Mouse (Mus musculus) liver (tissue): ENCODE data around the gene Plekhg5.
A peak's percentile ranks its signal among the peaks of the same experiment; 100 is the strongest.

Experiments used
- DNase-seq: peaks from one replicate; pipeline ENCODE4 v3.0.0-alpha.2; 2020; ENCODE audit warnings: mixed read lengths

Plekhg5 gene

DNA sequence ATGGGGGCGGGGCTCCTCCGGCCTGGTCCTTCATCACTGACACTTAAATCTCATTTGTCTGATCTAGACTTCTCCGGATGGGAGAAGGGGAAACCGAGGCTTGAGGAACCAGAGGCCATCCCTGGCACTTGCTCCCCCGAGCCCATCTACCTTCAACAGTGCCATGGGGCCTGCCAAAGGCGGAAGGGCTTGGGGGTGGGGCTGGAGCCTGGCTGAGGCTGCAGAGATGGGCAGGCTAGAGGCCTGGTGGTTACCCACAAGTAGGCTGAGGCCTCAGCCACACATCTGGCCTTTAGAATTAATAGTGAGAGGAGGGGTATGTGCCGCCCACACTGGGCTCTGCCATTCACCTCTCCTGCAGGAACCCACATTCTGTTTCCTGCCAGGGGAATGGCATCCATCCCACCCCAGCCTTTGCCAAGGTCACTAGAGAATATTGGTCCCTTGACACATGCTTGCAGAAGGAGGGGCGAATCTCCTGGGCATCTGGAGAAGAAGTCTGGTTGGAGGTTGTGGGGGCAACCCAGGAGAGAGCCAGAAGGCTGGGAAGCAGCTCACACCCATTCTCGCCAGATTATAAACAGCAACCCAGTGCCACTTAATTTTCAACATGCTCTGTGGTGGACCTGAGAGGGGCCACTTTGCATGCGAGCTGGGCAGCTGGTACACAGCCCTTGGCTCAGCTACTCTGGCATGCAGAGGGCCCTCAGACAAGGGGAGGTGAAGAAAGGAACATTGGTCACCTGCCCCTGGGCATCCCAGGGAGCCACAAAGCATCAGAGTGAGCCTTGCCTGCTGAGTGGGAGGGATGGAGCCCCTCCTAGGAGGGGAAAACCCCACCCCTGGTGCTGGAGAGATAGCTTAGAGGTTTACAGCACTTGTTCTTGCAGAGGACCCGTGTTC lies 1.6 kb upstream of the Plekhg5 start:
- no peak for DNase-seq

DNA sequence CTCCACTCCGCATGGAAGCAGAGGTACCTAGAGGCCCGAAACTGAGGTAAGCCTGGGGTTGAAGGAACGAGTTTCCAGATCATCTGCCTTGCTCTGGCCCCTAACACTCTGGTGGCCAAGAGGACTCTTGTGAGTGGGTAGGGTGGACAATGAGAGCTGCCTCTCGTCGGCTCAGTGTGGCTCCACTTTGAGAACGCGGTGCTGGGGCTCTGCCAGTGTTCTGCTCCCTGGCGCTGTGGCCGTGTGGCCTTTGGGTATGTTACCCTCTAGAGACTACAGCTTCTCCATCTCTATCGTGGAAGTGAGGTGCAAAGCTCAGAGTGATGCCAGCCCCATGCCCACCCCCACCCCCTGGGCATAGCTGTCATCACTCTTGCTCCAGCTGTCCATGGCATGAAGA lies 357 bp downstream of the Plekhg5 start:
- DNase-seq = no peak

- DNase-seq = no peak
Observed at GRCm38 (mm10) chr4:152073715-152074114, 1.4 kb downstream of the Plekhg5 start.

GRCm38 (mm10) chr4:152074548-152074947 lies 2.2 kb downstream of the Plekhg5 start:
- DNase-seq = no peak

- no peak for DNase-seq
Observed at GRCm38 (mm10) chr4:152077191-152077590, 4.9 kb downstream of the Plekhg5 start.

DNA sequence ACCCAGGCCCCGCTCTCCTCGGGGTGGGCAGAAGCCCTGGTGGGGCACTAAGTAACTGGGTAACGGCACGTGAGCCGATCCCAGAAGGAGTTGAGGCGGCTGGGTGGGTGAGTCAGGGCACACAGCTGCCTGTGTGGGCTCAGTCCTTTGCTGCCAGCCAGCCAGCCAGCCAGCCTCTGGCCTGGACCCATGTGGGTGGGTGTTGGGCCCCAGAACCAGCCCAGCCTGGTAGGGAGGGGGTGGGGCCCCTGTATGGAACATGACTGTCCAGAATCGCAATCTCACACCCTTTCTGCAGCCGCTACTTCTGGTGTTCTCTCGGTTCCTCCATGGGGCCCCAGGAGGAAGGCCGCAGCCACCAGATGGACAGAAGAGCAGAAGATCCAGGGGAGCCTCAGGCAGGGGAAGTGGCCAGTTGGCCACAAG lies 5.8 kb downstream of the Plekhg5 start:
- DNase-seq = no peak

DNA sequence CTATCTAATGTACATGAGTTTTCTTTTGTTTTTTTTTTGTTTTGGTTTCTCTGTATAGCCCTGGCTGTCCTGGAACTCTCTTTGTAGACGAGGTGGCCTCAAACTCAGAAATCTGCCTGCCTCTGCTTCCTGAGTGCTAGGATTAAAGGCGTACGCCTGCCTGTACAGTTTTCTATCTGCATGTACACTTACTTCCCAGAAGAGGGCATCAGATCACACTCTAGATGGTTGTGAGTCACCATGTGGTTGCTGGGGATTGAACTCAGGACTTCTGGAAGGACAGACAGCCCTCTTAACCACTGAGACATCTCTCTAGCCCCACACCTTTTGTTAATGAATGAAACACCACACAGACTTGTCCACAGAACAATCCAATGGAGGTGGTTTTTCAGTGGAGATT lies 7.0 kb downstream of the Plekhg5 start:
- DNase-seq = no peak

GRCm38 (mm10) chr4:152079931-152080330 lies 7.6 kb downstream of the Plekhg5 start:
- DNase-seq = no peak

GRCm38 (mm10) chr4:152083611-152084220 lies 11.4 kb downstream of the Plekhg5 start:
- DNase-seq = no peak

- DNase-seq = no peak
Observed at GRCm38 (mm10) chr4:152084616-152085015, 12.3 kb downstream of the Plekhg5 start.

DNA sequence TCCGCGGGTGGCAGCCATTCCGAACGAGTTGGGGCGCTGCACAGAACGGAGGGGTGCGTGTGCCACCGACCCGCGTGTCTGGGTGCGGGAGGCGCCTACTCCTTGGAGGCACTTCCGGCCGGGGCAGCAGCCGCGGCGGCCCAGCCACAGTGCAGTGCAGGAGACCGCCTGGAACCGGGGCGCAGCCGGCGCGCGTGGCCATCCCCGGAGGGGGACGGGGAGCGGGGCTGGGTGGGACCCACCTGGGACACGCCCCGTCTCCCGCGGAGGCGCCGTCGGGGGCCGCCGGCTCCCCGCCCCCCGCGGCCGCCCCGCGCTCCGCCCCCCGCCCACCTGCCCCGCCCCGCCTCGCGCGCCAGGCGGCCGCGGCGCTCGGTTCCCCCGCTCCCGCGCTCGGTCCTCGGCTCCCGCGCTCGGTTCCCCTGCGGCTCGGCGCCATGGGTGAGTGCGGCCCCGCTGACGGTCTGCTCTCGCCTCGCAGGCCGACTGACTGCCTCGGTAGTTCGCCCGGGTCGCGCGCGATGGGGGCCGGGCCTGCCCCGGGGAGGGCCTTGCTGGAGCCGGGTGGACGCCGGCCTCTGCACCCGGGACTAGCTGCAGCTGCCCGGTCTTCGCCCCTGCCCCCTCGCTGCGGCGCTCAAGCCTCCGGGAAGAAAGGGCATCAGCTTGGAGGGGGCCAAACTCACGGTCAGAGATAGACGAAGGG lies 14.4 kb downstream of the Plekhg5 start:
- DNase-seq = peak; percentile 83

DNA sequence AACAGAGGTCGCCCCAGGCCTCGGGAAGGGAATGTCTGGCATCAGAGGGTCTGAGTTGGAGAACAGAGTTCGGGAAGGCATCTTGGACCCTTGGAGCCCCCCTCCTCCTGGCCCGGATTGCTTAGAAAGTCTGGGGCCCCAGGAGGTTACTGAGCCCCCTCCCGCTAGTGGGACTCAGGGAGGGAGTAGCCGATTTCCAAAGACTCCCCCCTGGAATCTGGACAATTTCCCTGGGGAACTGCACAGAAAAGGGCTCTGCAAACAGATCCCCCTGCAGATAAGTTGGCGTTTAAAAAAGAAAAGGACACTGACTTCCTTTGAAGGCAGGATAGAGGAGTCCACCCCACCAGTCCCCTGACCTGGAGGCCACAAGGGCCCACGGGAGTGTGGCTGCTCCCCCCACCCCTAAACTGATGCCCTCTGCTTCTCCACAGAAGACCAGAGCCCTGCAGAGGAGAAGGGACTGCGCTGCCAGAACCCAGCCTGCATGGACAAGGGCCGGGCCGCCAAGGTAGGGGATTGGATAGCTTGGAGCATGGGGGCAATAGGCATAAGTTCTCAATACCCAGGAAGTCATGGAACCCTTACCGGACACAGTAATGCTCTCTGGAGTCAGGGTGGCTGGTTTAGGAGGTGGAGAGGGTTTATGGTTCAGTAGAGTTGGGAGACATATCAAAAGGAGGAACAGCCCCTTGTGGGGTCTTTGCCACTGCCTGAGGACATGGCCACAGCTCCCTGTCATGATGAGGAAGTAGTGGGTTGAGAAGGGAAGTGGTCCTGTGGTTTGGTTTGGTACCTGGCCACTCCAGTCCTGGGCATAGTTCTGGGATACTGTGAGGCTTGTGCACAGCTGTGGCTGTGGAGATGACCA lies 15.1 kb downstream of the Plekhg5 start:
- no peak for DNase-seq

DNA sequence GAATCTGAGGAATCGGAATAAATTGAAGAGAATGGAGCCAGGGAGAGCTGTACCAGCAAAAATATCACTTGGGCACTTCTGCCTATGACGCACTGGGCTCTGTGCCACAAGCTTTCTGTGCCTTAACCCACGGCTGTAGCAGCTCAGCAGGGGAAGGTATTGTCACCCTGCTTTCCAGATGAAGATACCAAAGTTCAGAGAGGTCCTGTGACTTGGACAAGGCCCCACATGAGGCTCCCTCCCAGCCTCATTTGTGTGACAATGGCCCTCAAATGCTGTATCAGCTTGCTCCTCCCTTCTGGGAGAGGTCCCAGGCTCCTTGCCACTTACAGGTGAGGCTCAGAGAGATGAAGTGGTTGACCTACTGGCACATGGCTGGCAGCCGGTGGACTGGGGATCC lies 15.8 kb downstream of the Plekhg5 start:
- no peak for DNase-seq

- DNase-seq = no peak
Observed at GRCm38 (mm10) chr4:152088556-152089120, 16.3 kb downstream of the Plekhg5 start.

- DNase-seq = no peak
Observed at GRCm38 (mm10) chr4:152090191-152090590, 17.9 kb downstream of the Plekhg5 start.

GRCm38 (mm10) chr4:152092751-152093293 lies 20.5 kb downstream of the Plekhg5 start:
- DNase-seq = peak; percentile 93

DNA sequence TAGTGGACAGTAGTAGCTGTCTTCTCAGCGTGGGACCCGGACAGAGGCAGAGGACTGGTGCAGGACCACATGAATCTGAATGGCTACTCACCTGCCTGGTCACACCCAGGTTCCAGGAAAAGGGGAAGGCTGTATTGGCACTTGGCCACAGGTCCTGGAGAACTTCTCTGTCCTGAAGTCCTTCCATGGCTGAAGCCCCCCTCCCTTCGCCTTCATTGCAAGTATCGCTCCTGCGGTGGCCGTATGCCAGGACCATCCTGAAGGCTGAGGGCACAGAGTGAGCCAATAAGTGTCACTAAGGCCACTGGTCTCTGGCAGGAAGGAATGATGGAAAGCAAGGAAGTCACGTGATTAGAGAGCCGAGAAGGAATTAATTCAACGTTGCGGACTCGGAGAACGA lies 21.9 kb downstream of the Plekhg5 start:
- DNase-seq = no peak

GRCm38 (mm10) chr4:152095937-152096910 lies 23.9 kb downstream of the Plekhg5 start:
- DNase-seq = peak; percentile 95

GRCm38 (mm10) chr4:152096927-152097326 lies 24.6 kb downstream of the Plekhg5 start:
- DNase-seq = no peak

DNA sequence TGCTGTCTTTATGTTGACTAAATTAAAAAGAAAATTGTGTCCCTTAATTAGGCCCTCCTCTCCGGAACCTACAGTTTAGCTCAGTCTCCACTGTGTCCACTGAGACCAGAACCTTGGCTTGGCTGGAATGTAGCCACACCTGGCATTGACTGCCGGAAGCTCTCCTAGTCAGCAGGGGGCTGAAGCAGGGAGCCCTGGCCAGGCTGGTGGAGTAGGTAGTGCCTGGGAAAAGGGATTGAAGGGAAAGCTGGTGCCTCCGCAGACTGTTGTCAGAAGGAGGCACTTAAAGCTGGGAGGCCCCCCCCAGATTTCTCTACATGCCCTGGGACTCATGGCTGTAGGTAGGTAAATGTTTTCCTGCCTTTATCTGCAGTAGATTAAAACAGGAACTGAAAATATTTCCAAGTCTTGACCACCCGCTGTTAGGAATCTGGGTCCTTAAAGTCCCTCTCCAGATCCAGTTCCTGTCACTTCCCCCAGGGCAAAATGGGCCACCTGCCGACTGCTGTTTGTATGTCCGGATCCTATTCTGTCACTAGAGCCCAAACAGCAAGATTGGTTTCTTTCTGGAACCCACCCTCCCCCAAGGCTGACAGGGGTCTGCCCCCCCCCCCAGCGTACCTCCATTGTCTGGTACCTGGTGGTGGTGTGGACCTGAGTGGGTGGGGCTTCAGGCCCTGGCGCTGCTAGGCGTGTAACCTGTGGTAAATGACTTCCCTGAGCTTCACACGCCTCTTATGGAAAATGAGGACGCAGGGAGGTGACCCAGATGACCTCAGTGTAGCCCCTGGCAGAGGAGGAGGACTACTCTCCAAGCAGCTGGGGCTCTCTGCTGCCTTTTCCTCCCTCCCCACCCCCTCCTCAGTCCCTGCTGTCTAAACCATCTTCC lies 25.9 kb downstream of the Plekhg5 start:
- no peak for DNase-seq
